Mouse (Mus musculus): ENCODE data around the gene Gm38394.
"Not testable (repeated sequence)": the region's sequence is repeated elsewhere in the genome, so short reads cannot be mapped to it uniquely, and the experiment has no call there.

GRCm38 (mm10) chr1:133701824-133702223, 40.7 kb upstream of the Gm38394 start:
- not testable (repeated sequence) for TF ChIP-seq CTCF, POLR2A (IDR thresholded peaks at IDR 0.05; ENCODE audit: insufficient read depth, low read depth, low read length)
